Comparison of ENCODE assay signal across 26 mouse cellular contexts in genomic region chr16:21226629-21227028, GRCm38 (mm10). TPM values are rescaled to one million over a fixed set of nuclear protein-coding genes. Genes with fewer than 3 reads are reported as not detected.
DNase-seq lines count a peak whose midpoint lies in the region; ATAC-seq lines count a peak whose summit lies in the region.
"Had no signal": no experiment of that assay in that cellular context is flagged by ENCODE, and none has a peak within 500 bp of the region (broad histone marks: within the 10 kb centered on the region; RNA-seq: fewer than 3 reads in every experiment).

No protein-coding gene starts in this region.

- peak; percentile 31; the same call in 1 of the 2 replicates for ATAC-seq in frontal cortex, adult (ENCODE audit: low TSS enrichment)
- peak; percentile 56 for ATAC-seq in lung, embryonic 16.5 days (ENCODE audit: low read depth)
- ATAC-seq in stomach, embryonic 15.5 days (ENCODE audit: insufficient read depth, low FRiP score, low read depth), result no peak
- no peak for ATAC-seq in megakaryocyte, adult 5-6 weeks (ENCODE audit: poor library complexity, severe bottlenecking)
- ATAC-seq: CD4-positive, CD25-positive, alpha-beta regulatory T cell, adult 4 months; forebrain, embryonic 16.5 days had no signal

- H3K36me3 ChIP-seq in lung, embryonic 16.5 days (ENCODE audit: control insufficient read depth, insufficient read depth, low read length), result peaks cover 11% of the 10 kb centered on the region
- peaks cover 9% of the 10 kb centered on the region; the same call in 1 of the 2 replicates for H3K36me3 ChIP-seq in stomach, embryonic 15.5 days
- H3K36me3 ChIP-seq: liver, embryonic 13.5 days had no signal

- H3K27me3 ChIP-seq in lung, embryonic 16.5 days (ENCODE audit: control insufficient read depth, insufficient read depth, low read depth, low read length), result no peaks in the 10 kb centered on the region
- no peaks in the 10 kb centered on the region for H3K27me3 ChIP-seq in stomach, embryonic 15.5 days (replicated peaks)
- H3K27me3 ChIP-seq: embryonic facial prominence, embryonic 12.5 days; liver, embryonic 13.5 days had no signal

- no peak overlapping the region for H3K9ac ChIP-seq in lung, embryonic 16.5 days (ENCODE audit: low read length)
- no peak overlapping the region for H3K9ac ChIP-seq in stomach, embryonic 15.5 days
- H3K9ac ChIP-seq: embryonic facial prominence, embryonic 12.5 days; heart, embryonic 13.5 days; hindbrain, embryonic 13.5 days; liver, embryonic 13.5 days had no signal

- no peak overlapping the region for H3K4me2 ChIP-seq in lung, embryonic 16.5 days (ENCODE audit: low read depth, low read length)
- H3K4me2 ChIP-seq in stomach, embryonic 15.5 days, result no peak overlapping the region
- H3K4me2 ChIP-seq: embryonic facial prominence, embryonic 12.5 days; heart, embryonic 13.5 days; hindbrain, embryonic 13.5 days; liver, embryonic 13.5 days had no signal

- H3K27ac ChIP-seq in lung, embryonic 16.5 days (ENCODE audit: low read length), result peak overlapping the region; percentile 82
- H3K27ac ChIP-seq in stomach, embryonic 15.5 days, result peak overlapping the region; percentile 52
- H3K27ac ChIP-seq: embryonic facial prominence, embryonic 12.5 days; forebrain, embryonic 10.5 days; heart, embryonic 13.5 days; hindbrain, embryonic 13.5 days; liver, embryonic 13.5 days; macrophage; midbrain, embryonic 10.5 days had no signal

- no peaks in the 10 kb centered on the region for H3K9me3 ChIP-seq in lung, embryonic 16.5 days (ENCODE audit: control insufficient read depth, low read length)
- no peaks in the 10 kb centered on the region for H3K9me3 ChIP-seq in stomach, embryonic 15.5 days
- H3K9me3 ChIP-seq: embryonic facial prominence, embryonic 12.5 days; forebrain, embryonic 10.5 days; heart, embryonic 13.5 days; hindbrain, embryonic 13.5 days; liver, embryonic 13.5 days; midbrain, embryonic 10.5 days had no signal

- 51% methylated on average over 6 of the region's 6 CpGs for WGBS in lung, embryonic 16.5 days
- 52% methylated on average over 6 of the region's 6 CpGs for WGBS in stomach, embryonic 15.5 days

- DNase-seq in frontal cortex, postnatal 10 days (ENCODE audit: low spot score in 2 of 2), result no peak
- DNase-seq in lung, postnatal 14 days, result no peak
- peak; percentile 37 for DNase-seq in fat pad, adult 2 months (ENCODE audit: extremely low read depth, low read depth, low spot score)
- DNase-seq in thymus, adult 18-20 months, result no peak
- DNase-seq: cerebellum, adult 18-20 months; cerebellum, postnatal 14 days; gastrocnemius, postnatal 25 days; heart, adult 18-20 months; heart, postnatal 14 days; kidney, adult 18-20 months; kidney, postnatal 10 days; left cerebral cortex, postnatal 4 days; liver, embryonic 13.5 days; thymus, postnatal 36 days had no signal

- H3K4me3 ChIP-seq in lung, embryonic 16.5 days (ENCODE audit: low read length), result no peak overlapping the region
- no peak overlapping the region for H3K4me3 ChIP-seq in stomach, embryonic 15.5 days (replicated peaks)
- H3K4me3 ChIP-seq: embryonic facial prominence, embryonic 12.5 days; forebrain, embryonic 10.5 days; heart, embryonic 13.5 days; hindbrain, embryonic 13.5 days; liver, embryonic 13.5 days; midbrain, embryonic 10.5 days had no signal

- peaks cover 21% of the 10 kb centered on the region for H3K4me1 ChIP-seq in lung, embryonic 16.5 days (replicated peaks; ENCODE audit: control insufficient read depth, insufficient read depth, low read length)
- peaks cover 7% of the 10 kb centered on the region; the same call in 1 of the 2 replicates for H3K4me1 ChIP-seq in stomach, embryonic 15.5 days
- H3K4me1 ChIP-seq: liver, embryonic 13.5 days had no signal

RNA-seq across cellular contexts. Expression of gene Ephb3, which starts 22.1 kb away (rescaled TPM):
- polyA plus RNA-seq in lung, embryonic 16.5 days (2015; fragmentation: Nextera tagmentation; extraction: Ambion mirVana), result 28.3 and 28.9 TPM in 2 replicates
- polyA plus RNA-seq in stomach, embryonic 15.5 days (2015; fragmentation: Nextera tagmentation; extraction: Ambion mirVana), result 20.4 and 21.8 TPM in 2 replicates
- total RNA-seq in megakaryocyte, adult 5-6 weeks (2015), result not detected in 2 replicates
- total RNA-seq in megakaryocyte, adult 5-6 weeks (2017), result 0.16 TPM in 1 of 2 replicates, not detected in the other
- polyA plus RNA-seq: CD4-positive, CD25-positive, alpha-beta regulatory T cell, adult 4 months had no signal

Comparison
In these comparisons a context has a peak if more than half of its experiments do, and no peak if none do; other contexts are left out.
1. ATAC-seq: peak in frontal cortex, adult (single experiment) and lung, embryonic 16.5 days (single experiment); none in stomach, embryonic 15.5 days (single experiment) and megakaryocyte, adult 5-6 weeks (single experiment).